Mouse (Mus musculus) small intestine, adult 2 months (tissue): ENCODE measurements around the gene Rab42.

ENCODE experiments used
- CTCF ChIP-seq: fragments of 200-500 bp; IDR thresholded peaks from 2 replicates; pipeline ENCODE4 v1.5.1; 2012; ENCODE audit warnings: low read depth, mild to moderate bottlenecking, control low read depth, inconsistent platforms, low read length, moderate library complexity, mixed read lengths; ENCODE audit not compliant: insufficient replicate concordance, insufficient read length; ENCODE audit errors: extremely low read depth
- POLR2A ChIP-seq: fragments of 200-500 bp; IDR thresholded peaks from 2 replicates; pipeline ENCODE4 v1.6.1; 2012; ENCODE audit warnings: low read depth, mild to moderate bottlenecking, control low read depth, inconsistent platforms, low read length, moderate library complexity

DNA sequence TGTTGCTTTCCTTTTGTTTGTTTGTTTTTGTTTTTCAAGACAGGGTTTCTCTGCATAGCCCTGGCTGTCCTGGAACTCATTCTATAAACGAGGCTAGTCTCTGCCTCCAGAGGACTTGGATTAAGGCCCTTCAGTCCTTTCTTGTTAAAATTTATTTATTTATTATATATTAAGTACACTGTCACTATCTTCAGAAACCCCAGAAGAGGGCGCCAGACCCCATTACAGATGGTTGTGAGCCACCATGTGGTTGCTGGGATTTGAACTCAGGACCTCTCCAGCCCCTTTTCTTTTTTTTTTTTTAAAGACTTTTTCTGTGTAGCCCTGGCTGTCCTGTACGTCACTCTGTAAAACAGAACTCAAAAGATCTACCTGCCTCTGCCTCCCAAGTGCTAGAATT is 48.2 kb downstream of the Rab42 start:
- no peak for TF ChIP-seq POLR2A
- TF ChIP-seq CTCF: peak; percentile 11; the same call in 1 of the 2 replicates
